Mouse (Mus musculus) central nervous system, embryonic 18 days (tissue): ENCODE data around the gene Tank. TPM values are rescaled to one million over a fixed set of nuclear protein-coding genes. Genes with fewer than 3 reads are reported as not detected.

Source experiments
- polyA plus RNA-seq: library from polyadenylated mRNA; depleted of rRNA; stranded (reverse); fragments of >200 nt; gene quantifications from 2 replicates; pipeline ENCODE4 v1.2.3, GENCODE M21; 2012; rRNA removed

The Tank gene
- 23.0 and 24.4 TPM in 2 replicates for polyA plus RNA-seq

DNA sequence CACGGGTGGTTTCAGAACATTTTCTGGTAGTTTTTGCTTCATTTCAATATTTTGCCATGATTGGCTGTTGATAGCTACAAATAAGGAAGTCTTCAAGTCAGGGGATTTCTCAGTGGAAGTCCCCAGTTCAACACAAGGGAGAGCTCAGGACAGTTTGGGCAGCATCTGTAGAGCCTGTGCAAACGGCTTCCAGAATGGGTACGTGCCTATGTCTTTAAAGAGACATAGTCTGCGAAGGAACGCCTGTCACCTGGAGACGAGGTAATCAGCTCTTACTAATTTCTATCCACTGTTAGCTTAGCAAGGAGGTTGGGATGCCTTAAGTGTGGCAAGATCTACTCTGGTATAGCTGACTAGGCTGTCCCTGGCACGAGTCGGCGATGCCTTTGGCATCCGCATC, at the start of gene Tank:
Tank (plus strand) TSS at position 153 of the 400 bp plus-strand sequence.

Other genes with a start within 250 kb of the Tank start
- 98.8 and 103 TPM in 2 replicates for gene Psmd14, start 133.1 kb downstream of the Tank start, polyA plus RNA-seq
- gene Tbr1, start 224.3 kb downstream of the Tank start, polyA plus RNA-seq: 35.2 and 56.2 TPM in 2 replicates